Mouse (Mus musculus) liver, embryonic 14.5 days (tissue): ENCODE results near the gene Mpnd. TPM values are rescaled to one million over a fixed set of nuclear protein-coding genes. Genes with fewer than 3 reads are reported as not detected.

Source experiments
- ATAC-seq: fragments of 200-750 bp; cut with Nextera tagmentation; 2 replicates; pipeline ENCODE4 v1.8.0; 2017; ENCODE audit warnings: moderate number of reproducible peaks, mild to moderate bottlenecking, moderate library complexity; ENCODE audit not compliant: insufficient read depth
- DNase-seq, 3 experiments: peaks; one replicate each; pipeline ENCODE4 v3.0.0-alpha.2; 2012 to 2013; ENCODE audit warnings: low read depth in 3 of 3, low spot score in 3 of 3
- H3K27ac ChIP-seq: fragments of 300-500 bp; sonication (generic); 2 replicates; pipeline ENCODE4 v1.5.1; 2014; ENCODE audit warnings: moderate library complexity, mild to moderate bottlenecking, control low read depth, inconsistent platforms
- H3K27me3 ChIP-seq: fragments of 300-500 bp; sonication (generic); 2 replicates; pipeline ENCODE4 v1.6.1; 2014; ENCODE audit warnings: mild to moderate bottlenecking, low read length, moderate library complexity; ENCODE audit not compliant: control insufficient read depth, insufficient read depth
- H3K36me3 ChIP-seq: fragments of 300-500 bp; sonication (generic); replicated peaks from 2 replicates; pipeline ENCODE4 v1.6.1; 2014; ENCODE audit warnings: low read depth; ENCODE audit not compliant: control insufficient read depth, insufficient read depth
- H3K4me1 ChIP-seq, 2 experiments: fragments of 200-500 bp in 1 of 2; fragments of 300-500 bp in 1 of 2; sonication (generic) in 1 of 2; replicated peaks; 2 replicates each; pipeline ENCODE4 v1.6.1; 2012 to 2014; ENCODE audit warnings: antibody characterized with exemption in 1 of 2, inconsistent platforms in 1 of 2, low read length in 1 of 2; ENCODE audit not compliant: control insufficient read depth in 2 of 2, insufficient read depth in 2 of 2
- H3K4me2 ChIP-seq: fragments of 300-500 bp; sonication (generic); 2 replicates; pipeline ENCODE4 v1.6.1; 2014; ENCODE audit warnings: low read depth, mild to moderate bottlenecking, control low read depth, moderate library complexity
- H3K4me3 ChIP-seq, 2 experiments: fragments of 200-500 bp in 1 of 2; fragments of 300-500 bp in 1 of 2; sonication (generic) in 1 of 2; 2 replicates each; pipeline ENCODE4 v1.5.1; 2012 to 2014; ENCODE audit warnings: low read depth in 2 of 2, low read length in 2 of 2, mild to moderate bottlenecking in 2 of 2, control low read depth in 1 of 2, inconsistent platforms in 1 of 2, moderate library complexity in 1 of 2; ENCODE audit not compliant: insufficient read depth in 1 of 2
- H3K9ac ChIP-seq: fragments of 300-500 bp; sonication (generic); replicated peaks from 2 replicates; pipeline ENCODE4 v1.6.1; 2014; ENCODE audit warnings: mild to moderate bottlenecking, control low read depth, moderate library complexity
- H3K9me3 ChIP-seq: fragments of 300-500 bp; sonication (generic); 2 replicates; pipeline ENCODE4 v1.6.1; 2016; ENCODE audit warnings: low read length, mixed read lengths; ENCODE audit not compliant: control insufficient read depth
- CTCF ChIP-seq: IDR thresholded peaks from 2 replicates; pipeline ENCODE4 v1.5.1; 2016; ENCODE audit warnings: antibody characterized with exemption, low read depth, control low read depth
- EP300 ChIP-seq: IDR thresholded peaks from 2 replicates; pipeline ENCODE4 v1.6.1; 2016; ENCODE audit warnings: antibody characterized with exemption, low read depth
- WGBS: fragments of 180-500 bp; shearing (Covaris S2); extraction: QIAGEN DNeasy Blood & Tissue Kit; methylation state at CpG from one replicate; pipeline ENCODE4 v1.1.7; 2014; ENCODE audit not compliant: insufficient replicate concordance; 5-methylcytosine and 5-hydroxymethylcytosine counted together
- polyA plus RNA-seq, 2 experiments: library from polyadenylated mRNA; depleted of rRNA in 1 of 2; stranded (reverse) in 1 of 2; unstranded in 1 of 2; fragments of >200 nt; fragmentation: Nextera tagmentation in 1 of 2; extraction: Ambion mirVana in 1 of 2; gene quantifications; 2 replicates each; pipeline versions ENCODE4 v1.2.1 to v1.2.3; 2012 to 2014

The Mpnd gene
- polyA plus RNA-seq, 2 experiments = 12.9 to 15.7 TPM

- WGBS = 38% methylated on average over 2 of the region's 2 CpGs
- TF ChIP-seq EP300 (no peak), CTCF (no peak)
These were observed 47.0 kb upstream of the Mpnd start for GRCm38 (mm10) chr17:55958584-55958886.

GRCm38 (mm10) chr17:55958918-55959728, 46.4 kb upstream of the Mpnd start, which contains the start of gene Yju2:
Yju2 (plus strand) TSS chr17:55959099.
- under 1% methylated on average over 45 of the region's 46 CpGs for WGBS

More at GRCm38 (mm10) chr17:55958584-55958886, 47.0 kb upstream of the Mpnd start:
- Histone ChIP-seq H3K4me1 (peaks cover 6 to 20% of the 10 kb centered on the region in 2 experiments), H3K27ac (peak overlapping the region; percentile 85), H3K9ac (peak overlapping the region; percentile 71), H3K4me2 (peak overlapping the region; percentile 73), H3K4me3 (peak overlapping the region; percentile 78 to 90), H3K9me3 (no peaks in the 10 kb centered on the region), H3K36me3 (no peaks in the 10 kb centered on the region; the same call in none of the 2 replicates), H3K27me3 (no peaks in the 10 kb centered on the region)
- ATAC-seq = no peak
- no peak for DNase-seq

GRCm38 (mm10) chr17:55959946-55960740, 45.4 kb upstream of the Mpnd start:
- Histone ChIP-seq H3K4me3 (peak overlapping the region; percentile 56 to 78), H3K27ac (peak overlapping the region; percentile 69), H3K4me1 (peaks cover 6 to 20% of the 10 kb centered on the region in 2 experiments), H3K36me3 (no peaks in the 10 kb centered on the region; the same call in none of the 2 replicates), H3K9ac (peak overlapping the region; percentile 48), H3K27me3 (no peaks in the 10 kb centered on the region), H3K4me2 (peak overlapping the region; percentile 73), H3K9me3 (no peaks in the 10 kb centered on the region)
- ATAC-seq (no peak), DNase-seq (no peak)
- 58% methylated on average over 10 of the region's 10 CpGs for WGBS
- TF ChIP-seq CTCF (no peak), EP300 (no peak)

More at GRCm38 (mm10) chr17:55958918-55959728, 46.4 kb upstream of the Mpnd start, which contains the start of gene Yju2:
- Histone ChIP-seq H3K9ac (peak within 1 kb of the TSS; percentile 71), H3K27ac (peak within 1 kb of the TSS; percentile 85), H3K36me3 (no peaks in the 10 kb centered on the region; the same call in none of the 2 replicates), H3K4me2 (peak within 1 kb of the TSS; percentile 73), H3K4me1 (peaks cover 6 to 20% of the 10 kb centered on the region in 2 experiments), H3K9me3 (no peaks in the 10 kb centered on the region), H3K4me3 (peak within 1 kb of the TSS; percentile 78 to 90), H3K27me3 (no peaks in the 10 kb centered on the region)
- TF ChIP-seq CTCF (0 out of 2 replicates have a peak, but pooled peaks have one; percentile 12), EP300 (peak; percentile 35; the same call in 1 of the 2 replicates)
- ATAC-seq (peak; percentile 92), DNase-seq (peak; percentile 92 to 93 (median 92))

GRCm38 (mm10) chr17:55960791-55961190, 44.7 kb upstream of the Mpnd start:
- H3K4me3 ChIP-seq = no peak overlapping the region
- no peak overlapping the region for H3K9ac ChIP-seq
- H3K27me3 ChIP-seq = no peaks in the 10 kb centered on the region
- ATAC-seq = no peak
- no peak overlapping the region for H3K4me2 ChIP-seq
- no peak for TF ChIP-seq CTCF
- TF ChIP-seq EP300 = no peak
- no peak for DNase-seq
- no peaks in the 10 kb centered on the region for H3K9me3 ChIP-seq
- H3K36me3 ChIP-seq = no peaks in the 10 kb centered on the region; the same call in none of the 2 replicates
- no peak overlapping the region for H3K27ac ChIP-seq
- peaks cover 6 to 20% of the 10 kb centered on the region in 2 experiments for H3K4me1 ChIP-seq
